Mouse (Mus musculus) heart, embryonic 15.5 days (tissue): ENCODE measurements around the gene Ntrk2. TPM values are rescaled to one million over a fixed set of nuclear protein-coding genes. Genes with fewer than 3 reads are reported as not detected.

Experiments
- ATAC-seq: fragments of 200-750 bp; cut with Nextera tagmentation; replicated peaks from 2 replicates; pipeline ENCODE4 v1.8.0; 2017; ENCODE audit warnings: low read depth, moderate TSS enrichment; ENCODE audit not compliant: insufficient number of reproducible peaks, insufficient read depth, low FRiP score
- H3K27ac ChIP-seq: fragments of 300-500 bp; sonication (generic); 2 replicates; pipeline ENCODE4 v1.5.1; 2015; ENCODE audit warnings: mild to moderate bottlenecking, inconsistent platforms
- H3K27me3 ChIP-seq: fragments of 300-500 bp; sonication (generic); 2 replicates; pipeline ENCODE4 v1.6.1; 2015; ENCODE audit warnings: inconsistent platforms
- H3K36me3 ChIP-seq: fragments of 300-500 bp; sonication (generic); 2 replicates; pipeline ENCODE4 v1.6.1; 2015; ENCODE audit warnings: mild to moderate bottlenecking, inconsistent platforms
- H3K4me1 ChIP-seq: fragments of 300-500 bp; sonication (generic); replicated peaks from 2 replicates; pipeline ENCODE4 v1.6.1; 2015; ENCODE audit warnings: inconsistent platforms
- H3K4me2 ChIP-seq: fragments of 300-500 bp; sonication (generic); 2 replicates; pipeline ENCODE4 v1.6.1; 2015; ENCODE audit warnings: inconsistent platforms, mild to moderate bottlenecking, moderate library complexity
- H3K4me3 ChIP-seq: fragments of 300-500 bp; sonication (generic); 2 replicates; pipeline ENCODE4 v1.5.1; 2015; ENCODE audit warnings: mild to moderate bottlenecking, inconsistent platforms
- H3K9ac ChIP-seq: fragments of 300-500 bp; sonication (generic); 2 replicates; pipeline ENCODE4 v1.6.1; 2015; ENCODE audit warnings: mild to moderate bottlenecking, inconsistent platforms
- H3K9me3 ChIP-seq: fragments of 300-500 bp; sonication (generic); replicated peaks from 2 replicates; pipeline ENCODE4 v1.6.1; 2016; ENCODE audit warnings: inconsistent platforms
- WGBS: fragments of 180-500 bp; shearing (Covaris S2); methylation state at CpG from one replicate; pipeline ENCODE4 v1.1.7; 2015; ENCODE audit warnings: mixed read lengths; 5-methylcytosine and 5-hydroxymethylcytosine counted together
- polyA plus RNA-seq: library from polyadenylated mRNA; unstranded; fragments of >200 nt; fragmentation: Nextera tagmentation; extraction: Ambion mirVana; gene quantifications from 2 replicates; pipeline ENCODE4 v1.2.1, GENCODE M21; 2015

The Ntrk2 gene
- polyA plus RNA-seq, 1 experiment from 2014 or later, result 4.8 TPM

DNA sequence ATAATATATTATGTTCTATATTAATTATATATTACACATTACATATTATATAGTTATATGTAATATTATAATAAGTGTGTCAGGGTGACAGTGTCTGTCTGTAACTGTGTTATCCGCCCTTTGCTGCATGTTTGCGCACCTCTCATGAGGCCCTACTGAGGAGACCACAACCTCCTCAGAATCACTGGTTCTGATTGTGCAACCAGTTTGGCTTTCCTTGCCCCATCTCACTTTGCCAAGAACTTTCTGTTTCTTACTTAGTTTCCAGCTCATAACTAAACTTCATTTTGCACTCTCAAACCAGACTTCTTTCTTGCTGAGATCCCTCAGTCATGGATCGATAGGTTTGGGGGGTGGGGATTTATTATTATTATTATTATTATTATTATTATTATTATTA is 120.8 kb downstream of the Ntrk2 start:
- H3K27me3 ChIP-seq, result no peaks in the 10 kb centered on the region
- H3K27ac ChIP-seq, result no peak overlapping the region
- WGBS, result 90% methylated on average over 3 of the region's 3 CpGs
- H3K4me1 ChIP-seq, result no peaks in the 10 kb centered on the region
- no peak for ATAC-seq
- H3K9ac ChIP-seq, result no peak overlapping the region
- no peak overlapping the region for H3K4me3 ChIP-seq
- H3K36me3 ChIP-seq, result no peaks in the 10 kb centered on the region
- no peaks in the 10 kb centered on the region for H3K9me3 ChIP-seq
- no peak overlapping the region for H3K4me2 ChIP-seq

DNA sequence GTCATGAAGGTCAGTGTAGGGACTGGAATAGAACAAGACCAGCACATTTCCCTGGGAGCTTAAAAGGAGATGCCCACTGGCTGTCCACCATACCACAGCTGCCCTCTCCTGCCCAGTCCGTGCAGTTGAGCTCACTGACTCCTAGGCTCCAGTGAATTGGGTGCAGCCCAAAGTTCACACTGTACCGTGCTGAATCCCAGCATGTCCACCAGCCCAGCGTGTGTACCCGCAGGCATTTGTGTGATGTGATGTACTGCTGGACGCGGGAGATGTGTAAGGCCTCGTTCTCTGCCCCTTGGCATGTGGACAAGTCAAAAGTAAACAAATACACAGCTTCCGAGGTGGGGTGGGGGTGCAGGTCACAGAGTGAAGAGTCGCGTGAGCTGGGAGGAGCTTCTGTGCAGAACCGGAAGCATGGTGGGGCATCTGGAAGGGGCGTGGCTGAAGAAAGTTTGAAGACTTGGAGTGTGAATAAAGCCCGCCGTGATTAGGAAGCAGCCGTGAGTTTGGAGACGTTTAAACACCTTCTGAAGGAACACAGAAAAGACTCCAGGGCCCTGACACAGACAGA is 121.4 kb downstream of the Ntrk2 start:
- Histone ChIP-seq H3K9me3 (no peaks in the 10 kb centered on the region), H3K4me2 (no peak overlapping the region), H3K9ac (no peak overlapping the region), H3K4me1 (no peaks in the 10 kb centered on the region), H3K4me3 (no peak overlapping the region), H3K27ac (no peak overlapping the region), H3K27me3 (no peaks in the 10 kb centered on the region), H3K36me3 (no peaks in the 10 kb centered on the region)
- 70% methylated on average over 16 of the region's 16 CpGs for WGBS
- ATAC-seq, result 0 out of 2 replicates have a peak, but pooled peaks have one; percentile 39

DNA sequence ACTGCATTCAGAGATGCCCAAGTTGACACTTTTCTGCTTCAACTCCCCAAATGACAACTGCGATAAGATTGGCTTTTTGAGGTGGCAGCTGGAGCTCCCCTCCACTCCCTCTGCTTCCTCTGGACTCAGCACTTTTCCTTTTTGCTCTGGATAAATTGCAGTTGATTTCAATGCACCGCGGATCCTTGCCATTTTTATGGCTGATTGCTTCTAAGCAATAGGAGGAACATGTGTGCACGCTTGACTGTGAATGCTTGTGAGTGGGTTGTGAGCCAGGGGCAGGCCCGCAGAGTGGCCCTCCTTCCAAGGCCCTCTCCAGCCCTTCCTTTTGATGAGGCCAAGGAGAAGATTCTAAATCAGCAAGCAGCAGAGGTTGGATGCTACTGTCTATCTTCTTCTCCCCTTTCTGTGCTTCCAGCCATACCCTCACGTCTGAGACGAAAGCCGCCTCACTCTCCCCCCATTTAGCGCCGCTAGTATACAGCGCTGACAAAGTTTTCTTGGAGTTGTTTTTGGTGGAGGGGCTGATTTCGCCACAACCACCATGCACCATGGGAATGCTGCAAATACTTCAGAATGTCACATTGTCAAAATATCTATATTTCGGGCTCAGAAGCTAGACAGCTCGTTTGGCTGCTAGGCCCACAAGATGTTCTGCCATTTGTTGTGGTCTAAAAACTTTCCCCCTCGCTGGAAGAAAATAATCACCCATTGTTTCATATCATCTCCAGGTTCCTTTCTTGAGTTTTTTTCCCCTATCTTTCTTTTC is 122.5 kb downstream of the Ntrk2 start:
- WGBS, result 81% methylated on average over 15 of the region's 15 CpGs
- Histone ChIP-seq H3K27ac (no peak overlapping the region), H3K4me1 (no peaks in the 10 kb centered on the region), H3K36me3 (no peaks in the 10 kb centered on the region), H3K4me2 (no peak overlapping the region), H3K4me3 (no peak overlapping the region), H3K9me3 (no peaks in the 10 kb centered on the region), H3K9ac (no peak overlapping the region), H3K27me3 (no peaks in the 10 kb centered on the region)
- no peak for ATAC-seq

DNA sequence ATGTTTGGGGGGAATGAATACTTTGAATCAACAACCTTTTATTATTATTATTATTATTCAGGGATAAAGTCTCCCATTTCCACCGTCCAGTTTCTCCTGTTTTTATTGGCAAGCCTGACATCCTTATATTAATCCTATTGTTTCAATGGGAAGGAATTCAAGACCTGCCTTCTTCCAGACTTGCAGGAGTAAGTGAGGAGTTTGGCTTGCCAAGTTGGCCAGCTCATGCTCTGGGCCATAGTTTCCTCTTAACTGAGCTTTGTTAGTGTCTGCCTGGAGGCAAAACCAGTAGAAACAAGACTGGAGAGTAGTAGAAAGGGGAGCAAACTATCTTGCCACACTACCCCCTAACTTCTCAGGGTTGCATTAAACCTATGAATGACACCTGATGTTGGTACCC is 123.8 kb downstream of the Ntrk2 start:
- H3K27ac ChIP-seq, result no peak overlapping the region; the same call in 1 of the 2 replicates

DNA sequence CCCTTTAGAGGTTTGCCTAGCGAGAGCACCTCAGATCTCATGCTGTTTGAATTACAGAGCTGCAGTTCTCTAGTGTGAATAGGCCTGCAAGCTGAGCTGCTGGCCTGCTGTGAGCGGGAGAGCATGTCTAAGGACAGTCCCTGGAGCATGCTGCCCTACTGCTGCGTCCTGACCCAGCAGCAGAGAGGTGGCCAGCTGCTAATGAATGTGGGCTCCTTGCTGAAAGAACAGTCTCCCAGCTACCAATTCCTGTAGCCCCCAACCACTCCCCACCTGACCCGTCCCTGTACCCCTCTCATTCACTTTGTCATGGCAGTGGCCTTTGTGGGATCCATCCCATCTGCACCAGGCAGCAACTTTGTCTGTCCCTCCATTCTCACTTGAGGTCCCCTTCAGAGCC is 126.8 kb downstream of the Ntrk2 start:
- Histone ChIP-seq H3K9ac (no peak overlapping the region), H3K4me1 (no peaks in the 10 kb centered on the region; the same call in 1 of the 2 replicates), H3K9me3 (no peaks in the 10 kb centered on the region), H3K4me2 (no peak overlapping the region), H3K36me3 (no peaks in the 10 kb centered on the region), H3K4me3 (no peak overlapping the region), H3K27ac (no peak overlapping the region), H3K27me3 (no peaks in the 10 kb centered on the region)
- ATAC-seq, result no peak
- 62% methylated on average over 4 of the region's 4 CpGs for WGBS

More for the DNA sequence above, 123.8 kb downstream of the Ntrk2 start:
- 45% methylated on average over 1 of the region's 1 CpGs for WGBS
- no peak overlapping the region for H3K9ac ChIP-seq
- H3K9me3 ChIP-seq, result no peaks in the 10 kb centered on the region
- H3K4me2 ChIP-seq, result no peak overlapping the region
- ATAC-seq, result no peak
- no peaks in the 10 kb centered on the region for H3K27me3 ChIP-seq
- no peak overlapping the region for H3K4me3 ChIP-seq
- no peaks in the 10 kb centered on the region for H3K4me1 ChIP-seq
- H3K36me3 ChIP-seq, result no peaks in the 10 kb centered on the region

DNA sequence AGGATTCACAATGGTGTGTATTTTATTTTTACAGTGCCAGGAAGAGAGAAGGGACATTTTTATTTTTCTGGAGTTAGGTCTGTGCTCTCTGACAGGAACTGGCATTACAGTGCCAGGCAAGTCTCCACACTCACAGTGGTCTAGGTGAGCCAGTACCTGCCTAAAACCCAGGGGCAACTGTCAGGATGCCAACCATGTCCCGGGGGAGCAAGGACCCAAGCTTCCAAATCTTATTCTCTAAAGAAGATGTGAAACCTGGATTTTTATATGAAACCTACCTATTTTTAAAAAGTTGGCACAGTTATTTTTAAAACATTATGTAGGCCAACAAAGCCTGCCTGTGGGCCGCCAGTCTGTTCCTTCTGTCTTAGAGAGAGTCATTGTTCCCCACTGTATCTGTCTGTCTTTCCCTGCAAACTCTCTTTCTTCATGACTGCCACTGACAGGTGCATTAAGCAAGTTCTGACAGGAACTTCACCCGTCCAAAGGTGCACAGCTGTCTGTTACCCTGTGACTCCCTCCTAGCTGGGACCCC is 128.3 kb downstream of the Ntrk2 start:
- 89% methylated on average over 3 of the region's 3 CpGs for WGBS
- Histone ChIP-seq H3K4me2 (no peak overlapping the region), H3K36me3 (no peaks in the 10 kb centered on the region), H3K27me3 (no peaks in the 10 kb centered on the region), H3K9me3 (no peaks in the 10 kb centered on the region), H3K9ac (no peak overlapping the region), H3K27ac (no peak overlapping the region), H3K4me1 (no peaks in the 10 kb centered on the region; the same call in 1 of the 2 replicates), H3K4me3 (no peak overlapping the region)
- no peak for ATAC-seq

DNA sequence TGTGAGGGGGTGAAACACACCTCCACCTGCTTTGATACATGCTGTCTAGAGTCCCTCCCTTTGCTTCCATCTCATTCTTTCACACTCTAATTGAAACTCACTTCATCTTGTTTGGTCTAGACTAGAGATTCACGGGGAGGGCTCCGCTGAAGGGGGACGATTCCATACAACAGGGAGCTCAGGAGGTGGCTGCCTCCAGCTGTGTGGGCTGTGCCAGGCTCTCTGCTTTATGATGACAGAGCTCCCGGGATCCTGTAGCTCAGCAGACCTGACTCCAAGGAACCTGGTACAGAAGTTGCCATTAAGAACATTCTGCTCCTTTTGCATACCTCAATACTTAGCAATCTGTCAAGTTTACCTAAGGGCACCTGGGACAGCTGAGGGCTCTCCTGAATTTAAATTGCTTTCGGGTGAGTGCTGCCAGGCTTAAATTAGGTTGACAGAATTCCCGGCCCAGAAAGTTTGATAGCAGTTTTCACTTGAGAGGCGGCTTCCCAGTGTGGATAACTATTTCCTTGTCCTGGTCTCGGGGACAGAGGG is 129.7 kb downstream of the Ntrk2 start:
- no peak overlapping the region for H3K4me2 ChIP-seq
- H3K36me3 ChIP-seq, result no peaks in the 10 kb centered on the region
- no peak overlapping the region for H3K9ac ChIP-seq
- no peaks in the 10 kb centered on the region for H3K27me3 ChIP-seq
- ATAC-seq, result no peak
- no peaks in the 10 kb centered on the region; the same call in 1 of the 2 replicates for H3K4me1 ChIP-seq
- no peak overlapping the region for H3K27ac ChIP-seq
- no peak overlapping the region for H3K4me3 ChIP-seq
- no peaks in the 10 kb centered on the region for H3K9me3 ChIP-seq
- WGBS, result 6% methylated on average over 8 of the region's 8 CpGs

DNA sequence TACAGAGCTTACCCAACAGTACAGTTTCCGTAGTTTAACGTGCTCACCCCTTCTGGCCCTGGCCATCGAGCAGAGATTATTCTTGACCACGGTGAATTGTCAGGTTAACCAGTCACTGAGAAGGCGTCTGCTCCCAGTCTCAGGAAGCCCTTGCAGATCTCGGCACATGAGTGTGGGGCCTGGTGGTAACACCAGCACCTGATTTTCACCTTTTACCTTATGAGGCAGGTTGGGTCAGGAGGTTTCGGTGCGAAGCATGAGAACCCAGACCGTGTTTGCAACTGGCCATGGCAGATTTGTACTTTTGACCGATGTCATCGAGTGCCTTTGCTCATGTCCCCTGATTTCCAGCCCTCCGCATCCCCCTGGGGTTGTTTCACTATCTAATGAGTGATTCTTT is 131.5 kb downstream of the Ntrk2 start:
- Histone ChIP-seq H3K36me3 (no peaks in the 10 kb centered on the region), H3K27ac (no peak overlapping the region), H3K27me3 (no peaks in the 10 kb centered on the region), H3K9ac (no peak overlapping the region), H3K4me3 (no peak overlapping the region), H3K9me3 (no peaks in the 10 kb centered on the region), H3K4me2 (no peak overlapping the region), H3K4me1 (no peaks in the 10 kb centered on the region; the same call in 1 of the 2 replicates)
- ATAC-seq, result no peak
- WGBS, result 90% methylated on average over 12 of the region's 12 CpGs

DNA sequence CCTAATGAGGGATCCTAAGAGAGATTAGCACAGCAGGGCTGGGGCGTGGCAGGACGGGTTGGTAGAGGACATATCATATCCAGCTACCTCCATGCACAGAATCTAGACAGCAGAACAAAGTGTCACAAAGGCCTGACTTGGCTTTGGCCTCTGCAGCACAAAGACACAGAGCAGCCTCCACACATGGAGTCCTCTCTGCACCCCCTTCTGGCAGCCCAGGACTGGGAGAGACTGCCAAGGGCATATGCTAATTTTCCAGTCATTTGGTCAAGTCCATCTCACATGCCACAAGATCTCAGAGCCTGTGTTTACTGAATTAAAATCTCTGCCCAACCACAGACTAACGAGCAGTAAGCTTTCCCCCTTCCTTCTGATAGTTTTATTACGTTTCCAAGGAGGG is 132.1 kb downstream of the Ntrk2 start:
- Histone ChIP-seq H3K4me2 (no peak overlapping the region), H3K36me3 (no peaks in the 10 kb centered on the region), H3K27me3 (no peaks in the 10 kb centered on the region), H3K9ac (no peak overlapping the region), H3K27ac (no peak overlapping the region), H3K9me3 (no peaks in the 10 kb centered on the region), H3K4me3 (no peak overlapping the region), H3K4me1 (no peaks in the 10 kb centered on the region; the same call in 1 of the 2 replicates)
- WGBS, result 63% methylated on average over 4 of the region's 4 CpGs
- no peak for ATAC-seq

DNA sequence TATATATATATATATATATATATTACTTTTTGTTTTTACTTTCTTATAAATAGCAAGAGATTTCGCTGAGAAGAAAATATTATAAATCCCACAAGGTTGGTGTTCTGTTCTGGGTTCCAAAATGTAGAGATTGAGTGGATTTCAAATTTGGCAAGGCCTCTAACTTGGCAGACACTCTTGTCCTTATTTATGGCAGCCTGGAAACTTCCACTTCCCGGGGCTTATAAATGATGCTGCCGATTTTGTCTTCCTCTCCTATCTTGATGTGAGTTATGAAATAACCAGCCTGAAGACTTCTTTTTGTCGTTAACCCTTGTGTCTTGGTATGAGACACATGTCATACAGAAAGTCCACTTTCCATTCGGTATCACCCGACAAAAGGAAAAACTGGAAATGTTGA is 133.8 kb downstream of the Ntrk2 start:
- H3K4me3 ChIP-seq, result no peak overlapping the region
- H3K36me3 ChIP-seq, result no peaks in the 10 kb centered on the region
- no peak overlapping the region for H3K9ac ChIP-seq
- H3K4me1 ChIP-seq, result no peaks in the 10 kb centered on the region; the same call in 1 of the 2 replicates
- no peak for ATAC-seq
- 74% methylated on average over 6 of the region's 6 CpGs for WGBS
- H3K27me3 ChIP-seq, result no peaks in the 10 kb centered on the region
- H3K4me2 ChIP-seq, result no peak overlapping the region
- H3K27ac ChIP-seq, result no peak overlapping the region
- H3K9me3 ChIP-seq, result no peaks in the 10 kb centered on the region

DNA sequence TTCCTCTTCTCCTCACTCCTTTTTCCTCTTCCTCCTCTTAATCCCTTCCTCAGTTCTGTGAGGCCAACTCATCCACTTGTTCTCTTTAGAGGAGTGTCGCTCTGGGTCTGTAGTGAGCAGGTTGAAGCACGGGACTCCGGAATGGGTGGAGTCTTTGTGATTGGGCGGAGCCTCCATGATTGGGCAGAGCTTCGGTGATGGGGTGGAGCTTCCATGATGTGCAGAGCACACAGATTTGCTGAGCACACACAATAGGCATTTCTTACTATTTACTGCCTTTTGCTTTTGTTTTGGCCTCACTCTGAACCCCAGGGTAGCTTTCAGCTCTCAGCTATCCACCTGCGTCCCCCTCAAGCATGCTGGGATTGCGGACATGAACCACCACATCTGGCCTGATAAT is 134.4 kb downstream of the Ntrk2 start:
- Histone ChIP-seq H3K9ac (no peak overlapping the region), H3K4me3 (no peak overlapping the region), H3K4me2 (no peak overlapping the region), H3K36me3 (no peaks in the 10 kb centered on the region), H3K27ac (no peak overlapping the region), H3K9me3 (no peaks in the 10 kb centered on the region), H3K27me3 (no peaks in the 10 kb centered on the region), H3K4me1 (no peaks in the 10 kb centered on the region; the same call in 1 of the 2 replicates)
- 49% methylated on average over 7 of the region's 7 CpGs for WGBS
- no peak for ATAC-seq
